Mouse (Mus musculus): ENCODE measurements around the gene Icmt. TPM values are rescaled to one million over a fixed set of nuclear protein-coding genes. Genes with fewer than 3 reads are reported as not detected.
A peak's percentile ranks its signal among the peaks of the same experiment; 100 is the strongest.

Icmt gene
- polyA plus RNA-seq, 1 experiment from 2014 or later, result 26.9 TPM

DNA sequence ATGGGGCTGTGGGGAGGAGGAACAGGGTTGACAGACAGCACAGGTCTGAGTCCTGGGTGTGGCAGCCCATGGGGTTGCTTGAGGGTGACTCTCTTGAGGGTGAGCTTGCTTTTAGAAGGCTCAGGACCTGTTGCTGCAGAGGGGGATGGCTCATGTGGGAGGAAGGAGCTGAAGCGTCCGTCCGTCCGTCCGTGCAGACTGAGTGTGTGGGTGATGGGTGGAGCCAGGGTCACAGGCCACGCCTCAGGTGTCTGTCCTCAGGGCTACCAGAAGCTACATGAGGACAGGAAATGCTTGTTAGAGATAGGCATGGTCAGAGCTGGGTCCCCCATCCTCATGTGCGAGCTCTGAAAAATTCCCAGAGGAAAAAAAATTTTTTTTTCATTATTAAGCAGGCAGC is 47.6 kb downstream of the Icmt start:
- no peak overlapping the region for H3K9ac ChIP-seq (ENCODE audit: low read depth, low read length)
- H3K9me3 ChIP-seq (ENCODE audit: control insufficient read depth, low read length), result no peaks in the 10 kb centered on the region
- no peak for DNase-seq (ENCODE audit: low spot score)
- no peak overlapping the region for H3K4me2 ChIP-seq (ENCODE audit: low read depth, low read length)
- ATAC-seq (ENCODE audit: low read depth), result no peak
- H3K4me1 ChIP-seq (ENCODE audit: control insufficient read depth, insufficient read depth, low read length), result peaks cover under 1% of the 10 kb centered on the region; the same call in 1 of the 2 replicates
- no peak overlapping the region for H3K4me3 ChIP-seq (ENCODE audit: low read depth, low read length)
- no peak overlapping the region for H3K27ac ChIP-seq (replicated peaks; ENCODE audit: low read depth, low read length)
- H3K36me3 ChIP-seq (ENCODE audit: control insufficient read depth, insufficient read depth, low read length), result no peaks in the 10 kb centered on the region
- peaks cover 25% of the 10 kb centered on the region for H3K27me3 ChIP-seq (replicated peaks; ENCODE audit: control insufficient read depth, insufficient read depth, low read length)
- 53% methylated on average over 7 of the region's 7 CpGs for WGBS

DNA sequence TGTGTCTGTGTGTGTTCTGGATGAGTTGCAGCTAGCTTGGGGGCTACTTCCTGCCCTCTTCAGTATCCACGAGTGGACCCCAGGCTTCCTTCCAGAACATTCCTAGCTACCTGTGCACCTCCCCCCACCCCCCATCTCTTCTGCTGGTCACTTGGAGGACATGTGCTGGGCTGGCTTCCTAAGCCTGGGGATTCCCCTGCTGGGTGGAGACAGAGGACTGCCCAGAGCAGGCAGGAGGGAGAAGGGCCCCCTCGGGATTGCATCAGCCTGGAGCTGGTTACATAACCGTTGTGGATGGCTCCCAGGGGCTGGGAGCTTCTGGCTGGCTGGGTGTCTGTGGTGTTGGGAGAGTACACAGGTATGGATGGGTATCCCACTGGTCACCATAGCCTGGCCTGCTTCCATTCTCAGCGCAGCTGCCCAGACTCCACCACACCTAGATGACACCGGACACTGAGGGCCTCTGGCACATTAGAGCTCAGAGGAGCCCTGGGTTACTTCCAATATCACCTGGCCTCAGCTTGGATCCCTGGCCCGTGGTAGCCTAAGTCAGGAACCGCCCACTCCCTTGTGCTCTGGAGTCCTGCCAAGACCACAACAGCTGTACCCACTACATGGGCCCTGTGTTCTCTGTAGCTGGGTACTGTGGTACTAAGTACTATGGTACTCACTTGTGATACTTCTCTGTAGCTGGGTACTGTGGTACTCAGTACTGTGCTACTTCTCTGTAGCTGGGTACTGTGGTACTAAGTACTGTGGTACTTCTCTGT is 48.3 kb downstream of the Icmt start:
- WGBS, result 46% methylated on average over 6 of the region's 7 CpGs
- no peak for DNase-seq (ENCODE audit: low spot score)
- Histone ChIP-seq H3K4me2 (ENCODE audit: low read depth, low read length) (no peak overlapping the region), H3K4me1 (ENCODE audit: control insufficient read depth, insufficient read depth, low read length) (no peaks in the 10 kb centered on the region), H3K4me3 (ENCODE audit: low read depth, low read length) (no peak overlapping the region), H3K27me3 (replicated peaks; ENCODE audit: control insufficient read depth, insufficient read depth, low read length) (peaks cover 22% of the 10 kb centered on the region), H3K36me3 (ENCODE audit: control insufficient read depth, insufficient read depth, low read length) (no peaks in the 10 kb centered on the region), H3K9me3 (ENCODE audit: control insufficient read depth, low read length) (no peaks in the 10 kb centered on the region), H3K27ac (replicated peaks; ENCODE audit: low read depth, low read length) (no peak overlapping the region), H3K9ac (ENCODE audit: low read depth, low read length) (no peak overlapping the region)
- ATAC-seq (ENCODE audit: low read depth), result no peak

DNA sequence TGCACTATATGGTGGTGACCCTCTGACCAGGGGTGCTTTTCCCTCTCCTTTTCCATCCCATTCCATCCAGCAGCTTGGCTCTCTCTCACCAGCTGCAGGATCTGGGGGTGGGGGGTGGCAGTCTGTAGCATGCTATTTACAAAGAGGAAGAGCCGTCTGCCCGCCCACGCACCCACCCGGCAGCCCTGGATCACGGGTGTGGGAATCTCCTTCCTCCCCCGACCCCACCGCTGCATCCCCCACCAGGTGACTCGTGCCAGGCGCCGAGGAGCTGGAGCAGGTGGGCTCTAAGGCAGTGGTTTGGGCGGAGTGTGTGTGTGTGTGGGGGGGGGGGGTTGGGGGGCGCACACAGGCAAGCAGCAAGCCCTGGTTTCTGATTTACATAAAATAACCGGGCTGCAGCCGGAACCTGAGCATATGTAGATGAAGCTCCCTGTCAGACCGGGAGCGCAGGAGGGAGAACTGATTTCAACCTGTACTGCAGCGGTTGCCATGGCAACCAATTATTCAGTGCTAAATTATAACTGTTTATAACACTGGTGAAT is 52.9 kb downstream of the Icmt start:
- H3K9ac ChIP-seq (ENCODE audit: low read depth, low read length), result 0 out of 2 replicates have a peak overlapping the region, but pooled peaks have one; percentile 30
- no peak overlapping the region for H3K4me3 ChIP-seq (ENCODE audit: low read depth, low read length)
- H3K27ac ChIP-seq (replicated peaks; ENCODE audit: low read depth, low read length), result no peak overlapping the region
- 0 out of 2 replicates have a peak, but pooled peaks have one; percentile 59 for ATAC-seq (ENCODE audit: low read depth)
- H3K4me1 ChIP-seq (ENCODE audit: control insufficient read depth, insufficient read depth, low read length), result no peaks in the 10 kb centered on the region
- no peak overlapping the region for H3K4me2 ChIP-seq (ENCODE audit: low read depth, low read length)
- H3K9me3 ChIP-seq (ENCODE audit: control insufficient read depth, low read length), result no peaks in the 10 kb centered on the region
- DNase-seq (ENCODE audit: low spot score), result peak; percentile 77
- WGBS, result 8% methylated on average over 12 of the region's 17 CpGs
- H3K36me3 ChIP-seq (ENCODE audit: control insufficient read depth, insufficient read depth, low read length), result no peaks in the 10 kb centered on the region
- peaks cover 29% of the 10 kb centered on the region for H3K27me3 ChIP-seq (replicated peaks; ENCODE audit: control insufficient read depth, insufficient read depth, low read length)

DNA sequence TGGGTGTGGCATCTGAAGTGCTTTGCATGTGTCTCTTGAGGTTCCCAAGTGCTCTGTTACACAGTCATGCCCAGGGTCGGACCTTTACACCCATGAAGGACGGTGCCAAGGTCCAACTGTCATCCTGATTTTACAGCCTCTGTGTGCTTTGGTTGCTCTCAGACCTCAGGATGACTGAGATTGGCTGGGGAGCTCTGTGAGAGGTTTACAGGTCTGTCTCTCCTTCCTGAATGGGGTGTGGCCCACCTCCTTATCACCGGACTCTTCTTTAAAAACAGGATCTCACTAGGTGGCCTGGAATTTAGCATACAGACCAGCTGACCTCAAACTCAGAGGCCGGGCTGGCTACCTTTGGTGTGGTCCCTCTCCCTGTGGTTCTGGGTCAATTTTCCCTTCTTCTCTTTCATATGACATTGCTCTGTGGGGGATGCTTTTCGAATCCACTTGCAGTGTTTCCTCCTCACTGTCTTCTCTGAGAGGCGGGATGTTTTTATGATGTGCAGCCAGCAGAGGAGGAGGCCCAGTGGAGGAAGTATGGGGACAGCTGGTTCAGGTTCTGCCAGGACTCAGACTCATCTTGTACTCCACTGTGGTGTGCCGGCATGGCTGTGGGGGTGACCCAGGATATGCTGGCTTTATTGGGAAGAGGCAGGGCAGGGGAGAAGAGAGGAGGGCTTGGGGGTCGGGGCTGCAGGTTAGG is 53.8 kb downstream of the Icmt start:
- Histone ChIP-seq H3K27ac (replicated peaks; ENCODE audit: low read depth, low read length) (no peak overlapping the region), H3K4me1 (ENCODE audit: control insufficient read depth, insufficient read depth, low read length) (no peaks in the 10 kb centered on the region), H3K4me2 (ENCODE audit: low read depth, low read length) (no peak overlapping the region), H3K36me3 (ENCODE audit: control insufficient read depth, insufficient read depth, low read length) (no peaks in the 10 kb centered on the region), H3K9ac (ENCODE audit: low read depth, low read length) (no peak overlapping the region), H3K9me3 (ENCODE audit: control insufficient read depth, low read length) (no peaks in the 10 kb centered on the region), H3K27me3 (replicated peaks; ENCODE audit: control insufficient read depth, insufficient read depth, low read length) (peaks cover 29% of the 10 kb centered on the region), H3K4me3 (ENCODE audit: low read depth, low read length) (no peak overlapping the region)
- no peak for ATAC-seq (ENCODE audit: low read depth)
- 39% methylated on average over 8 of the region's 8 CpGs for WGBS
- DNase-seq (ENCODE audit: low spot score), result no peak

DNA sequence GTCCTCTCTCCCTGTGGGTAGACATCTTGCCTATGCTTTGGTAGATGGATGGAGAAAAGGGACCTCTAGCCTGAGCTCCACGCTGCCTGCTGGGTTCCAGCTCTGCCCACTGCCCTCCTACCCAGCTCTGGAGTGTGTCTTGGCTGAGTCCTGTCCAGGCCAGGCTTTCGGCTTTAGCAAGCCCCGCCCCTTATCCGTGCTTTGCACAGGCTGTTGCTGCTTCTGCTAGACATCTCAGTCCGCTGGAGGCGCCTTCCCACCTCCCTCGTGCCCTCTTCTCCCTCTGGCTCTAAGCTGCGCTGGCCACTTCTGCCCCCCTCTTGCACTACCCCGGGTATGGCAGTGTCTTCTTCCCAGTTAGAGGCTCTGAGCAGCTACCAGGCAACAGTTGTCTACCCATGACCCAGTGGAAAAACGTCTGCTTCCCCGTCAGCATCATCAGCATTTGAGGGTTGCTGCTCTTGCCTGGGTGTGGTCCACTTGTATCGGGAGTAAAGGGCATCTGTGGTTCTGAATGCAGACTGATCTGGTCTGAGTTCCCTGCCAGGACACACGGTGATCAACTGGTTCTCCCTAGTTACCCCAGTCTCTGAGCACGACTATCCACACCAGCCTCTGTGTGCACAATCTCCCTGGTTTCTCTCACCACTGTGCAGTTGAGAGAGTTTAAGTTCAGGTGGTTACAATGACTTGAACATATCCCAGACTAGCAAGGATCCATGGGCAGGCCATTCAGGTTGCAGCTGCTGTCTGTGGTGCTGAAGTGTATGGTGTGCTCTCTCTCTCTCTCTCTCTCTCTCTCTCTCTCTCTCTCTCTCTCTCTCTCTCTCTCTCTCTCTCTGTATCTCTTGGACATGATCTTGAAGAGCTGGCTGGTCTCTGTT is 54.6 kb downstream of the Icmt start:
- no peak for ATAC-seq (ENCODE audit: low read depth)

DNA sequence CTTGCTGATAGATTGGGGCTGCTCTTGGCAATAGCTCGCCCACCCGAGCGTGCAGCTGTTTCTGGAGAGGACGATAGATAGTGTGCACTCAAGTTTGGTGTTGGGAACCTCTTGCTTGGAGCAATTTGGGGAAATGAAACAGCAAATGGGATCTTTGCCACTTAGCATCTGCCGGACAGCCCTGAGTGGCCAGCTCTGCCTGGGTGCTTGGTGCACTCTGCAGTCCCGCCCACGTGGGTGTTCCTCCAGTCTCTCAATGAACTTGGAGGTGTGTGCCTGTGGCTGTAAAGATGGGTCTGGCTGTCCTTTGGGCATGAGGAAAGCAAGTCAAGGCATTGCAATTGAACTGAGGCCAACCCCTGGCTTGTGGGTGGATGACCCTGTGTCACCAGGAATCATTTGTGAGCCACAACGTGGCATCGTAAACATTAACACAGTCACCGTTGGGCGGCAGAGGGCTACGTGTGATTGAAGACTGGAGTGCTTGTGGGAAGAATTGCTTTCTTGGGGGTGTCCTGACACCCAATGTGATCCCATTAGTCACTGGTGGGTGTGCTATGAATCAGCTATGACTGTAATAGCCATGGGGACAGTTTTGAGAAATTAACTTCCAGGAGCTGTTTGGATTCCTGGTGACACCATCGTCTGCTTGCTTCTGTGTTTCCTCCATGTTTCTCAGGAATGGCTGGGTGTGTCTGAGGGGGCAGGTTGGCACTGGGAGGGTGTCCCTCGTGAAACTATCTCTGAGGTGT is 57.0 kb downstream of the Icmt start:
- Histone ChIP-seq H3K36me3 (ENCODE audit: control insufficient read depth, insufficient read depth, low read length) (no peaks in the 10 kb centered on the region), H3K4me1 (ENCODE audit: control insufficient read depth, insufficient read depth, low read length) (no peaks in the 10 kb centered on the region), H3K9me3 (ENCODE audit: control insufficient read depth, low read length) (no peaks in the 10 kb centered on the region), H3K27me3 (replicated peaks; ENCODE audit: control insufficient read depth, insufficient read depth, low read length) (peaks cover 22% of the 10 kb centered on the region), H3K4me2 (ENCODE audit: low read depth, low read length) (no peak overlapping the region), H3K9ac (ENCODE audit: low read depth, low read length) (no peak overlapping the region), H3K4me3 (ENCODE audit: low read depth, low read length) (no peak overlapping the region), H3K27ac (replicated peaks; ENCODE audit: low read depth, low read length) (no peak overlapping the region)
- no peak for DNase-seq (ENCODE audit: low spot score)
- 70% methylated on average over 14 of the region's 14 CpGs for WGBS
- no peak for ATAC-seq (ENCODE audit: low read depth)

More for the DNA sequence above, 54.6 kb downstream of the Icmt start:
- Histone ChIP-seq H3K4me2 (ENCODE audit: low read depth, low read length) (no peak overlapping the region), H3K4me3 (ENCODE audit: low read depth, low read length) (no peak overlapping the region), H3K9me3 (ENCODE audit: control insufficient read depth, low read length) (no peaks in the 10 kb centered on the region), H3K9ac (ENCODE audit: low read depth, low read length) (no peak overlapping the region), H3K27ac (replicated peaks; ENCODE audit: low read depth, low read length) (no peak overlapping the region), H3K27me3 (replicated peaks; ENCODE audit: control insufficient read depth, insufficient read depth, low read length) (peaks cover 29% of the 10 kb centered on the region), H3K4me1 (ENCODE audit: control insufficient read depth, insufficient read depth, low read length) (no peaks in the 10 kb centered on the region), H3K36me3 (ENCODE audit: control insufficient read depth, insufficient read depth, low read length) (no peaks in the 10 kb centered on the region)
- WGBS, result 18% methylated on average over 14 of the region's 14 CpGs
- DNase-seq (ENCODE audit: low spot score), result peak; percentile 60

DNA sequence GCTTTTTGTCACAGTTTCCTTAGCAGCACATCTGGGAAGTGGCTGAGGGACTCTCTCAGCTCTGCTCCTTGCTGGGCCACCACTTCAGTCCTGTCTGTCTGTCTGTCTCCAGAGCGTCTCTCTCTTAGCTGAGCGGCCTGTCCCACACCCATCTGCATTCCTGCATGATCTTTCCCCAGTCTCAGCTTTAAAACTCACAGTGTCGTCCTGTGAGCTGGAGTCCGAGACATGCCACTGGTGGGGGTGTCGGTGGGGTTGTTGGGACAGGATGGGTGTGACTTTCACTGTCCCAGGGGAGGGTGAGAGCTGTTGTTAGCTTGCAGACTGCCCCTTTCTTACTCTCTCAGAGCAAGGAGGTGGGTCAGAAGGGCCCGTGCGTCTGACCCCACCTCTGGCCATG is 58.6 kb downstream of the Icmt start:
- DNase-seq (ENCODE audit: low spot score) (no peak), ATAC-seq (ENCODE audit: low read depth) (no peak)
- 67% methylated on average over 7 of the region's 7 CpGs for WGBS
- Histone ChIP-seq H3K4me2 (ENCODE audit: low read depth, low read length) (no peak overlapping the region), H3K27ac (replicated peaks; ENCODE audit: low read depth, low read length) (no peak overlapping the region), H3K4me3 (ENCODE audit: low read depth, low read length) (no peak overlapping the region), H3K36me3 (ENCODE audit: control insufficient read depth, insufficient read depth, low read length) (no peaks in the 10 kb centered on the region), H3K4me1 (ENCODE audit: control insufficient read depth, insufficient read depth, low read length) (peaks cover 2% of the 10 kb centered on the region; the same call in 1 of the 2 replicates), H3K27me3 (replicated peaks; ENCODE audit: control insufficient read depth, insufficient read depth, low read length) (peaks cover 17% of the 10 kb centered on the region), H3K9ac (ENCODE audit: low read depth, low read length) (no peak overlapping the region), H3K9me3 (ENCODE audit: control insufficient read depth, low read length) (no peaks in the 10 kb centered on the region)
